In genomic region chr7:119605926-119606663, GRCm38 (mm10) we compare ENCODE assay signal across 36 mouse cellular contexts. TPM values are rescaled to one million over a fixed set of nuclear protein-coding genes. Genes with fewer than 3 reads are reported as not detected.
A peak's percentile ranks its signal among the peaks of the same experiment; 100 is the strongest.
DNase-seq lines count a peak whose midpoint lies in the region; ATAC-seq and TF ChIP-seq lines count a peak whose summit lies in the region.
"Had no signal": no experiment of that assay in that cellular context is flagged by ENCODE, and none has a peak within 500 bp of the region (broad histone marks: within the 10 kb centered on the region; RNA-seq: fewer than 3 reads in every experiment).

No protein-coding gene starts in this region.

- H3K27ac ChIP-seq in heart, embryonic 12.5 days (ENCODE audit: poor library complexity, severe bottlenecking), result no peak overlapping the region
- H3K27ac ChIP-seq in liver, adult 2 months (replicated peaks; ENCODE audit: insufficient read depth, low read depth, low read length), result no peak overlapping the region
- H3K27ac ChIP-seq: embryonic facial prominence, embryonic 13.5 days; gastrocnemius, adult 2 months; liver, embryonic 12.5 days; neural tube, embryonic 15.5 days had no signal

- H3K4me1 ChIP-seq in heart, embryonic 12.5 days (replicated peaks), result no peaks in the 10 kb centered on the region
- H3K4me1 ChIP-seq in liver, adult 2 months (ENCODE audit: control insufficient read depth, insufficient read depth, low read length), result no peaks in the 10 kb centered on the region; the same call in 1 of the 2 replicates
- H3K4me1 ChIP-seq: embryonic facial prominence, embryonic 13.5 days; liver, embryonic 12.5 days; neural tube, embryonic 15.5 days had no signal

- intact Hi-C loops in heart, postnatal 36 days (cut with DNase I), result no loop called here

- no peaks in the 10 kb centered on the region for H3K27me3 ChIP-seq in heart, embryonic 12.5 days (replicated peaks)
- H3K27me3 ChIP-seq in liver, adult 2 months (ENCODE audit: control insufficient read depth, insufficient read depth, low read length), result no peaks in the 10 kb centered on the region
- H3K27me3 ChIP-seq: embryonic facial prominence, embryonic 13.5 days; liver, embryonic 12.5 days; neural tube, embryonic 15.5 days had no signal

- H3K36me3 ChIP-seq in heart, embryonic 12.5 days, result no peaks in the 10 kb centered on the region
- 0 out of 2 replicates have a peak, but pooled peaks cover 2% of the 10 kb centered on the region for H3K36me3 ChIP-seq in liver, adult 2 months (ENCODE audit: control insufficient read depth, insufficient read depth, low read length)
- H3K36me3 ChIP-seq: embryonic facial prominence, embryonic 13.5 days; G1E; liver, embryonic 12.5 days; neural tube, embryonic 15.5 days had no signal

- no peak overlapping the region for H3K4me3 ChIP-seq in heart, embryonic 12.5 days
- no peak overlapping the region for H3K4me3 ChIP-seq in liver, adult 2 months (ENCODE audit: insufficient read depth, low read depth, low read length)
- H3K4me3 ChIP-seq: embryonic facial prominence, embryonic 13.5 days; erythroblast, embryonic 14.5 days; gastrocnemius, adult 2 months; liver, embryonic 12.5 days; neural tube, embryonic 15.5 days had no signal

- H3K4me2 ChIP-seq in heart, embryonic 12.5 days, result no peak overlapping the region
- H3K4me2 ChIP-seq: embryonic facial prominence, embryonic 13.5 days; liver, embryonic 12.5 days; neural tube, embryonic 15.5 days had no signal

- H3K79me2 ChIP-seq in liver, adult 2 months (ENCODE audit: control insufficient read depth, insufficient read depth, low read length), result no peaks in the 10 kb centered on the region

- no peaks in the 10 kb centered on the region for H3K9me3 ChIP-seq in heart, embryonic 12.5 days (replicated peaks)
- H3K9me3 ChIP-seq: embryonic facial prominence, embryonic 13.5 days; G1E; neural tube, embryonic 15.5 days had no signal

- no peak overlapping the region for H3K9ac ChIP-seq in heart, embryonic 12.5 days
- H3K9ac ChIP-seq in liver, adult 2 months (ENCODE audit: low read depth, low read length), result no peak overlapping the region
- H3K9ac ChIP-seq: embryonic facial prominence, embryonic 13.5 days; liver, embryonic 12.5 days; liver, postnatal 0 days; neural tube, embryonic 15.5 days had no signal

- ATAC-seq in heart, embryonic 12.5 days (ENCODE audit: insufficient number of reproducible peaks, low FRiP score), result no peak
- ATAC-seq: forebrain, embryonic 16.5 days; hindbrain, embryonic 16.5 days; liver, embryonic 12.5 days; liver, postnatal 0 days had no signal

- peak; percentile 13 for DNase-seq in heart, adult 11 months
- DNase-seq in liver, adult 2 months (ENCODE audit: extremely low read depth, low read depth, low spot score), result peak; percentile 76
- no peak for DNase-seq in liver
- DNase-seq in kidney, adult 8-10 months, result peak; percentile 68 to 76
- peak; percentile 70 for DNase-seq in kidney, postnatal 14 days
- DNase-seq in gastrocnemius, postnatal 4 days (ENCODE audit: low spot score in 2 of 2), result no peak
- no peak for DNase-seq in heart, postnatal 36 days
- DNase-seq: adrenal gland, postnatal 14 days; cerebellum, adult 11-12 months; cerebellum, adult 9-11 months; embryo, embryonic 11 days; gastrocnemius, adult 2 months; gastrocnemius, postnatal 36 days; heart, postnatal 14 days; layer of hippocampus, adult 9-11 months; liver, postnatal 0 days; midbrain, embryonic 14.5 days; retina, postnatal 1 day; right cerebral cortex, postnatal 14 days had no signal

- no peak for TF ChIP-seq POLR2A in liver, adult 2 months (IDR thresholded peaks at IDR 0.05; ENCODE audit: extremely low read depth, insufficient read depth, low read length)

- 70% methylated on average over 9 of the region's 9 CpGs for WGBS in heart, embryonic 12.5 days
- 29% methylated on average over 9 of the region's 9 CpGs for WGBS in liver, adult 2 months

- no peak for TF ChIP-seq CTCF in liver, adult 2 months (IDR thresholded peaks at IDR 0.05; ENCODE audit: low read depth, low read length)

RNA-seq across cellular contexts. Expression of gene Acsm1, which starts 0.7 kb away (rescaled TPM):
- polyA plus RNA-seq in heart, embryonic 12.5 days (2016; fragmentation: Nextera tagmentation; extraction: Ambion mirVana), result not detected in 2 replicates
- total RNA-seq in liver, adult 2 months (2014; rRNA removed), result 357 and 475 TPM in 2 replicates
- polyA plus RNA-seq in liver, adult 2 months (2012; rRNA removed), result 223 and 257 TPM in 2 replicates
- under 1 TPM in 1 of 2 experiments, not detected in 1; 0.26 TPM for total RNA-seq in gastrocnemius, postnatal 4 days (2021)
- total RNA-seq in heart, postnatal 36 days (2021), result not detected
- total RNA-seq: G1E; gastrocnemius, postnatal 36 days; heart, adult 8-10 months; left cerebral cortex, postnatal 10 days had no signal
- polyA plus RNA-seq: embryonic facial prominence, embryonic 13.5 days; erythroblast, embryonic 14.5 days; forebrain, embryonic 11.5 days; forebrain, embryonic 16.5 days; G1E; heart, embryonic 14.5 days; hindbrain, embryonic 11.5 days; hindbrain, embryonic 16.5 days; intestine, embryonic 14.5 days; limb, embryonic 11.5 days; midbrain, embryonic 14.5 days; neural tube, embryonic 15.5 days; small intestine, adult 2 months; stomach, embryonic 14.5 days had no signal

RNA-seq across cellular contexts. Expression of gene Acsm2, which starts 52.0 kb away (rescaled TPM):
- not detected in 2 replicates for polyA plus RNA-seq in heart, embryonic 12.5 days (2016; fragmentation: Nextera tagmentation; extraction: Ambion mirVana)
- 2.3 and 8.3 TPM in 2 replicates for total RNA-seq in liver, adult 2 months (2014; rRNA removed)
- polyA plus RNA-seq in liver, adult 2 months (2012; rRNA removed), result 1.2 TPM in 2 replicates
- total RNA-seq in gastrocnemius, postnatal 4 days (2021), result not detected
- not detected for total RNA-seq in heart, postnatal 36 days (2021)
- total RNA-seq: adrenal gland, postnatal 14 days; gastrocnemius, adult 2 months; gastrocnemius, postnatal 36 days; heart, adult 8-10 months; heart, postnatal 14 days; left cerebral cortex, postnatal 10 days had no signal
- polyA plus RNA-seq: embryonic facial prominence, embryonic 13.5 days; erythroblast, embryonic 14.5 days; forebrain, embryonic 11.5 days; forebrain, embryonic 16.5 days; G1E; heart, embryonic 14.5 days; hindbrain, embryonic 11.5 days; hindbrain, embryonic 16.5 days; intestine, embryonic 14.5 days; limb, embryonic 11.5 days; liver, embryonic 12.5 days; midbrain, embryonic 14.5 days; neural tube, embryonic 15.5 days; small intestine, adult 2 months; stomach, embryonic 14.5 days had no signal

Comparison
In these comparisons a context has a peak if more than half of its experiments do, and no peak if none do; other contexts are left out.
1. DNase-seq: peak in heart, adult 11 months (single experiment), liver, adult 2 months (single experiment), kidney, adult 8-10 months (2 of 2) and kidney, postnatal 14 days (single experiment); none in liver (single experiment), gastrocnemius, postnatal 4 days (0 of 2) and heart, postnatal 36 days (0 of 2).
2. RNA of gene Acsm1, which starts 0.7 kb away (total RNA-seq): 357 to 475 TPM in liver, adult 2 months; 0.26 TPM in gastrocnemius, postnatal 4 days and not detected in heart, postnatal 36 days; every median in the first group is over 100 times any median in the second.